Mouse (Mus musculus): ENCODE measurements around the gene Ell. TPM values are rescaled to one million over a fixed set of nuclear protein-coding genes. Genes with fewer than 3 reads are reported as not detected.
"Not testable (repeated sequence)": the region's sequence is repeated elsewhere in the genome, so short reads cannot be mapped to it uniquely, and the experiment has no call there.

Ell gene
- polyA plus RNA-seq, 1 experiment from 2014 or later = 18.0 TPM

GRCm38 (mm10) chr8:70583476-70584387, 44.5 kb downstream of the Ell start:
- no peak overlapping the region for H3K4me3 ChIP-seq (replicated peaks)
- H3K27ac ChIP-seq = no peak overlapping the region
- no peaks in the 10 kb centered on the region for H3K9me3 ChIP-seq
- WGBS = 90% methylated on average over 18 of the region's 18 CpGs
- no peaks in the 10 kb centered on the region for H3K4me1 ChIP-seq (replicated peaks)
- ATAC-seq = no peak
- H3K27me3 ChIP-seq = no peaks in the 10 kb centered on the region
- H3K4me2 ChIP-seq (replicated peaks) = no peak overlapping the region
- peaks cover 92% of the 10 kb centered on the region for H3K36me3 ChIP-seq
- H3K9ac ChIP-seq (replicated peaks) = no peak overlapping the region

- Histone ChIP-seq H3K4me2 (replicated peaks) (no peak overlapping the region), H3K4me3 (replicated peaks) (no peak overlapping the region), H3K36me3 (peaks cover 95% of the 10 kb centered on the region), H3K9ac (replicated peaks) (no peak overlapping the region), H3K9me3 (no peaks in the 10 kb centered on the region), H3K27ac (0 out of 2 replicates have a peak overlapping the region, but pooled peaks have one; percentile 30), H3K4me1 (replicated peaks) (no peaks in the 10 kb centered on the region), H3K27me3 (no peaks in the 10 kb centered on the region)
- 92% methylated on average over 9 of the region's 9 CpGs for WGBS
- peak; percentile 55 for ATAC-seq
Measured at GRCm38 (mm10) chr8:70584606-70585257, 45.5 kb downstream of the Ell start.

GRCm38 (mm10) chr8:70585258-70585652, 46.0 kb downstream of the Ell start:
- 40% methylated on average over 7 of the region's 7 CpGs for WGBS
- Histone ChIP-seq H3K4me2 (replicated peaks) (no peak overlapping the region), H3K27ac (0 out of 2 replicates have a peak overlapping the region, but pooled peaks have one; percentile 30), H3K4me3 (replicated peaks) (no peak overlapping the region), H3K4me1 (replicated peaks) (no peaks in the 10 kb centered on the region), H3K9me3 (no peaks in the 10 kb centered on the region), H3K27me3 (no peaks in the 10 kb centered on the region), H3K36me3 (peaks cover 97% of the 10 kb centered on the region), H3K9ac (replicated peaks) (no peak overlapping the region)
- peak; percentile 63 for ATAC-seq

GRCm38 (mm10) chr8:70587955-70588354, 48.7 kb downstream of the Ell start:
- H3K36me3 ChIP-seq = peaks cover 91% of the 10 kb centered on the region

GRCm38 (mm10) chr8:70591569-70591968, 52.3 kb downstream of the Ell start:
- Histone ChIP-seq H3K27me3 (peaks cover 15% of the 10 kb centered on the region), H3K9me3 (no peaks in the 10 kb centered on the region), H3K36me3 (peaks cover 64% of the 10 kb centered on the region), H3K9ac (replicated peaks) (no peak overlapping the region), H3K4me3 (replicated peaks) (no peak overlapping the region), H3K4me2 (replicated peaks) (no peak overlapping the region), H3K4me1 (replicated peaks) (peaks cover 32% of the 10 kb centered on the region), H3K27ac (no peak overlapping the region)
- 90% methylated on average over 12 of the region's 12 CpGs for WGBS
- no peak for ATAC-seq

More at GRCm38 (mm10) chr8:70587955-70588354, 48.7 kb downstream of the Ell start:
- not testable (repeated sequence) for H3K27me3 ChIP-seq; H3K9me3 ChIP-seq; H3K27ac ChIP-seq; H3K9ac ChIP-seq (replicated peaks); H3K4me1 ChIP-seq (replicated peaks); H3K4me3 ChIP-seq (replicated peaks); H3K4me2 ChIP-seq (replicated peaks); ATAC-seq
- 97% methylated on average over 4 of the region's 4 CpGs for WGBS

- Histone ChIP-seq H3K4me1 (replicated peaks) (peaks cover 48% of the 10 kb centered on the region), H3K9ac (replicated peaks) (peak overlapping the region; percentile 28; the same call in 1 of the 2 replicates), H3K9me3 (no peaks in the 10 kb centered on the region), H3K4me3 (replicated peaks) (no peak overlapping the region), H3K27ac (peak overlapping the region; percentile 20; the same call in 1 of the 2 replicates), H3K36me3 (peaks cover 55% of the 10 kb centered on the region), H3K4me2 (replicated peaks) (peak overlapping the region; percentile 97; the same call in 1 of the 2 replicates), H3K27me3 (peaks cover 23% of the 10 kb centered on the region)
- WGBS = 48% methylated on average over 8 of the region's 8 CpGs
- no peak for ATAC-seq
Measured at GRCm38 (mm10) chr8:70593173-70593572, 53.9 kb downstream of the Ell start.

- Histone ChIP-seq H3K9ac (replicated peaks) (peak within 1 kb of the TSS; percentile 78), H3K36me3 (peaks cover 49% of the 10 kb centered on the region), H3K4me2 (replicated peaks) (peak within 1 kb of the TSS; percentile 97), H3K9me3 (no peaks in the 10 kb centered on the region), H3K27me3 (peaks cover 23% of the 10 kb centered on the region), H3K4me1 (replicated peaks) (peaks cover 57% of the 10 kb centered on the region), H3K27ac (peak within 1 kb of the TSS; percentile 69), H3K4me3 (replicated peaks) (peak within 1 kb of the TSS; percentile 59)
- WGBS = under 1% methylated on average over 40 of the region's 40 CpGs
- ATAC-seq = peak; percentile 72
Measured at GRCm38 (mm10) chr8:70593961-70594609, 54.8 kb downstream of the Ell start, which contains the start of gene Isyna1. TSS of gene Isyna1 (plus strand) at chr8:70594373.

- Histone ChIP-seq H3K4me2 (replicated peaks) (peak overlapping the region; percentile 97), H3K27me3 (peaks cover 26% of the 10 kb centered on the region), H3K9ac (replicated peaks) (peak overlapping the region; percentile 78), H3K27ac (peak overlapping the region; percentile 69), H3K4me3 (replicated peaks) (peak overlapping the region; percentile 59), H3K36me3 (peaks cover 40% of the 10 kb centered on the region), H3K9me3 (no peaks in the 10 kb centered on the region), H3K4me1 (replicated peaks) (peaks cover 65% of the 10 kb centered on the region)
- ATAC-seq = peak; percentile 17
- 10% methylated on average over 82 of the region's 82 CpGs for WGBS
Measured at GRCm38 (mm10) chr8:70594621-70595564, 55.6 kb downstream of the Ell start.

GRCm38 (mm10) chr8:70595811-70596210, 56.6 kb downstream of the Ell start:
- H3K9me3 ChIP-seq = no peaks in the 10 kb centered on the region
- H3K9ac ChIP-seq (replicated peaks) = no peak overlapping the region
- peak overlapping the region; percentile 97 for H3K4me2 ChIP-seq (replicated peaks)
- peaks cover 31% of the 10 kb centered on the region for H3K36me3 ChIP-seq
- H3K4me1 ChIP-seq (replicated peaks) = peaks cover 75% of the 10 kb centered on the region
- H3K4me3 ChIP-seq (replicated peaks) = no peak overlapping the region
- H3K27ac ChIP-seq = no peak overlapping the region
- 95% methylated on average over 12 of the region's 12 CpGs for WGBS
- no peak for ATAC-seq
- H3K27me3 ChIP-seq = peaks cover 26% of the 10 kb centered on the region

GRCm38 (mm10) chr8:70596216-70596615, 57.0 kb downstream of the Ell start:
- Histone ChIP-seq H3K9ac (replicated peaks) (no peak overlapping the region), H3K27me3 (peaks cover 26% of the 10 kb centered on the region), H3K4me1 (replicated peaks) (peaks cover 79% of the 10 kb centered on the region), H3K4me3 (replicated peaks) (no peak overlapping the region), H3K9me3 (no peaks in the 10 kb centered on the region), H3K36me3 (peaks cover 29% of the 10 kb centered on the region), H3K4me2 (replicated peaks) (no peak overlapping the region), H3K27ac (no peak overlapping the region)
- WGBS = 95% methylated on average over 18 of the region's 18 CpGs
- ATAC-seq = no peak
